Mouse (Mus musculus) testis, adult 2 months (tissue): ENCODE data around the gene Nufip2.

Experiments used
- CTCF ChIP-seq: fragments of 200-500 bp; IDR thresholded peaks from 2 replicates; pipeline ENCODE4 v1.5.1; 2012; ENCODE audit warnings: low read depth, mild to moderate bottlenecking, inconsistent platforms, low read length, moderate library complexity; ENCODE audit not compliant: control insufficient read depth, insufficient read depth, insufficient replicate concordance
- POLR2A ChIP-seq: fragments of 200-500 bp; IDR thresholded peaks from 2 replicates; pipeline ENCODE4 v1.6.1; 2012; ENCODE audit warnings: low read depth, mild to moderate bottlenecking, inconsistent platforms, low read length, moderate library complexity; ENCODE audit not compliant: control insufficient read depth

DNA sequence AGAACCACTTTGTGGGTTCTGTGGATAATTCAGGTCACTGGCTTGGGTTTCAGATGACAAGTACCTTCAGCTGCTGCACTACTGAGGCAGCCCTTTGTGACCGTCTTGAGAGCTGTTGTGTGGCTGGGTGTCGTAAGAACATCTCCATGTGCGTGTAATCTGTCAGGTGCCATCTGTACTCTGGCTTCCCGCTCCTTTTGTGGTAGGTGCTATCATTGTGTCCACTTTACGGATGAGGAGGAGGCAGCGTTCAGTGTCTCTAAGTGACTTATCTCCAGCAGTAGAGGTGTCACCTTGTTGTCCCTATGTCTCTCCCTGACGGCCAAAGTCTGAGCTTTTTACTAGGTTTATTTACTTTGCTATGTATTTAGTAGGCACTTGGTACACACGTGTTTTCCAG, 84.4 kb downstream of the Nufip2 start:
- TF ChIP-seq POLR2A (no peak), CTCF (no peak)
